Mouse (Mus musculus): ENCODE data around the gene Neurl2. TPM values are rescaled to one million over a fixed set of nuclear protein-coding genes. Genes with fewer than 3 reads are reported as not detected.

The Neurl2 gene
- polyA plus RNA-seq, 1 experiment from 2014 or later: 4.6 TPM

Other genes starting within 250 kb of the Neurl2 start
- not detected in 2 replicates for gene Wfdc6a, start 248.0 kb downstream of the Neurl2 start, polyA plus RNA-seq (2016; fragmentation: Nextera tagmentation; extraction: Ambion mirVana)
- not detected in 2 replicates for gene Eppin, start 239.9 kb downstream of the Neurl2 start, polyA plus RNA-seq (2016; fragmentation: Nextera tagmentation; extraction: Ambion mirVana)
- gene Wfdc6b, start 219.9 kb downstream of the Neurl2 start, polyA plus RNA-seq (2016; fragmentation: Nextera tagmentation; extraction: Ambion mirVana): not detected in 2 replicates
- gene Wfdc8, start 219.8 kb downstream of the Neurl2 start, polyA plus RNA-seq (2016; fragmentation: Nextera tagmentation; extraction: Ambion mirVana): not detected in 2 replicates
- not detected in 2 replicates for gene Wfdc16, start 194.7 kb downstream of the Neurl2 start, polyA plus RNA-seq (2016; fragmentation: Nextera tagmentation; extraction: Ambion mirVana)
- gene Wfdc10, start 177.4 kb downstream of the Neurl2 start, polyA plus RNA-seq (2016; fragmentation: Nextera tagmentation; extraction: Ambion mirVana): not detected in 2 replicates
- not detected in 2 replicates for gene Wfdc9, start 176.9 kb downstream of the Neurl2 start, polyA plus RNA-seq (2016; fragmentation: Nextera tagmentation; extraction: Ambion mirVana)
- not detected in 2 replicates for gene Wfdc11, start 159.4 kb downstream of the Neurl2 start, polyA plus RNA-seq (2016; fragmentation: Nextera tagmentation; extraction: Ambion mirVana)
- gene Wfdc13, start 148.3 kb downstream of the Neurl2 start, polyA plus RNA-seq (2016; fragmentation: Nextera tagmentation; extraction: Ambion mirVana): not detected in 2 replicates
- not detected in 2 replicates for gene Spint4, start 135.0 kb downstream of the Neurl2 start, polyA plus RNA-seq (2016; fragmentation: Nextera tagmentation; extraction: Ambion mirVana)
- not detected in 2 replicates for gene Spint5, start 118.2 kb downstream of the Neurl2 start, polyA plus RNA-seq (2016; fragmentation: Nextera tagmentation; extraction: Ambion mirVana)
- gene Wfdc3, start 87.5 kb downstream of the Neurl2 start, polyA plus RNA-seq (2016; fragmentation: Nextera tagmentation; extraction: Ambion mirVana): 0.73 and 0.81 TPM in 2 replicates
- 83.6 and 88.3 TPM in 2 replicates for gene Dnttip1, start 87.5 kb downstream of the Neurl2 start, polyA plus RNA-seq (2016; fragmentation: Nextera tagmentation; extraction: Ambion mirVana)
- 601 and 611 TPM in 2 replicates for gene Ube2c, start 63.6 kb downstream of the Neurl2 start, polyA plus RNA-seq (2016; fragmentation: Nextera tagmentation; extraction: Ambion mirVana)
- gene Tnnc2, start 53.5 kb downstream of the Neurl2 start, polyA plus RNA-seq (2016; fragmentation: Nextera tagmentation; extraction: Ambion mirVana): 1.3 TPM in 1 of 2 replicates, not detected in the other
- 11.5 and 13.0 TPM in 2 replicates for gene Snx21, start 47.6 kb downstream of the Neurl2 start, polyA plus RNA-seq (2016; fragmentation: Nextera tagmentation; extraction: Ambion mirVana)
- 13.2 and 13.7 TPM in 2 replicates for gene Acot8, start 28.6 kb downstream of the Neurl2 start, polyA plus RNA-seq (2016; fragmentation: Nextera tagmentation; extraction: Ambion mirVana)
- 10.2 and 10.7 TPM in 2 replicates for gene Zswim3, start 28.4 kb downstream of the Neurl2 start, polyA plus RNA-seq (2016; fragmentation: Nextera tagmentation; extraction: Ambion mirVana)
- gene Zswim1, start 10.8 kb downstream of the Neurl2 start, polyA plus RNA-seq (2016; fragmentation: Nextera tagmentation; extraction: Ambion mirVana): 21.4 and 25.7 TPM in 2 replicates
- not detected in 2 replicates for gene Spata25, start 4.9 kb downstream of the Neurl2 start, polyA plus RNA-seq (2016; fragmentation: Nextera tagmentation; extraction: Ambion mirVana)
- 85.8 and 88.3 TPM in 2 replicates for gene Ctsa, start 583 bp downstream of the Neurl2 start, polyA plus RNA-seq (2016; fragmentation: Nextera tagmentation; extraction: Ambion mirVana)
- 39.0 and 40.4 TPM in 2 replicates for gene Pltp, start 24.3 kb upstream of the Neurl2 start, polyA plus RNA-seq (2016; fragmentation: Nextera tagmentation; extraction: Ambion mirVana)
- gene Pcif1, start 45.8 kb upstream of the Neurl2 start, polyA plus RNA-seq (2016; fragmentation: Nextera tagmentation; extraction: Ambion mirVana): 92.9 and 96.3 TPM in 2 replicates
- gene Zfp335, start 78.3 kb upstream of the Neurl2 start, polyA plus RNA-seq (2016; fragmentation: Nextera tagmentation; extraction: Ambion mirVana): 18.3 and 19.1 TPM in 2 replicates
- gene Mmp9, start 107.3 kb upstream of the Neurl2 start, polyA plus RNA-seq (2016; fragmentation: Nextera tagmentation; extraction: Ambion mirVana): 3.6 and 4.4 TPM in 2 replicates
- gene Slc12a5, start 127.3 kb upstream of the Neurl2 start, polyA plus RNA-seq (2016; fragmentation: Nextera tagmentation; extraction: Ambion mirVana): 5.6 and 6.2 TPM in 2 replicates
- gene Ncoa5, start 201.4 kb upstream of the Neurl2 start, polyA plus RNA-seq (2016; fragmentation: Nextera tagmentation; extraction: Ambion mirVana): 138 and 144 TPM in 2 replicates
- gene Cd40, start 222.2 kb upstream of the Neurl2 start, polyA plus RNA-seq (2016; fragmentation: Nextera tagmentation; extraction: Ambion mirVana): 2.7 and 4.8 TPM in 2 replicates

Data from forebrain, embryonic 12.5 days (tissue).